Mouse (Mus musculus) myocyte (in vitro differentiated cells): ENCODE data around the gene Spire2. TPM values are rescaled to one million over a fixed set of nuclear protein-coding genes. Genes with fewer than 3 reads are reported as not detected.

Experiments
- H3K27me3 ChIP-seq: one replicate; pipeline ENCODE4 v1.6.1; 2011; ENCODE audit not compliant: control insufficient read depth, insufficient read depth, insufficient read length
- H3K36me3 ChIP-seq: one replicate; pipeline ENCODE4 v1.6.1; 2011; ENCODE audit not compliant: control insufficient read depth, insufficient read depth
- H3K4me2 ChIP-seq: one replicate; pipeline ENCODE4 v1.6.1; 2011; ENCODE audit warnings: low read depth, control low read depth
- H3K4me3 ChIP-seq: one replicate; pipeline ENCODE4 v1.5.1; 2011; ENCODE audit warnings: mild to moderate bottlenecking, control low read depth, moderate library complexity
- H3K79me2 ChIP-seq: one replicate; pipeline ENCODE4 v1.6.1; 2011; ENCODE audit not compliant: control insufficient read depth, insufficient read depth
- H3ac ChIP-seq: one replicate; pipeline ENCODE4 v1.6.1; 2011; ENCODE audit not compliant: control insufficient read depth, insufficient read length
- CEBPB ChIP-seq: IDR thresholded peaks from 2 replicates; pipeline ENCODE4 v1.6.1; 2011; ENCODE audit warnings: mild to moderate bottlenecking, moderate library complexity; ENCODE audit not compliant: poor library complexity, insufficient read depth, severe bottlenecking
- E2F4 ChIP-seq: IDR thresholded peaks from one replicate; pipeline ENCODE4 v1.6.1; 2011; ENCODE audit warnings: mild to moderate bottlenecking, control low read depth, moderate library complexity; ENCODE audit not compliant: insufficient read depth
- MAX ChIP-seq: IDR thresholded peaks from one replicate; pipeline ENCODE4 v1.6.1; 2011; ENCODE audit warnings: low read depth, mild to moderate bottlenecking, control low read depth
- MYOD1 ChIP-seq, 3 experiments: IDR thresholded peaks; one replicate each; pipeline ENCODE4 v1.6.1; 2011; ENCODE audit warnings: control low read depth in 2 of 3, low read depth in 2 of 3, mild to moderate bottlenecking in 2 of 3, moderate library complexity in 1 of 3; ENCODE audit not compliant: insufficient read length in 2 of 3, control insufficient read depth in 1 of 3
- MYOG ChIP-seq, 3 experiments: IDR thresholded peaks; one replicate each; pipeline ENCODE4 v1.6.1; 2011; ENCODE audit warnings: control low read depth in 2 of 3, low read depth in 2 of 3, mild to moderate bottlenecking in 2 of 3; ENCODE audit not compliant: insufficient read length in 2 of 3, control insufficient read depth in 1 of 3, insufficient read depth in 1 of 3
- POLR2A ChIP-seq: IDR thresholded peaks from one replicate; pipeline ENCODE4 v1.6.1; 2011; ENCODE audit warnings: low read depth, mild to moderate bottlenecking, control low read depth, moderate library complexity; ENCODE audit not compliant: insufficient read length
- POLR2AphosphoS2 ChIP-seq: IDR thresholded peaks from one replicate; pipeline ENCODE4 v1.6.1; 2011; ENCODE audit warnings: low read depth, control low read depth; ENCODE audit not compliant: insufficient read length
- REST ChIP-seq: IDR thresholded peaks from one replicate; pipeline ENCODE4 v1.6.1; 2011; ENCODE audit warnings: mild to moderate bottlenecking, control low read depth, moderate library complexity; ENCODE audit not compliant: insufficient read depth, insufficient read length
- SRF ChIP-seq: IDR thresholded peaks from one replicate; pipeline ENCODE4 v1.6.1; 2011; ENCODE audit warnings: low read depth; ENCODE audit not compliant: control insufficient read depth, insufficient read length
- TCF12 ChIP-seq: IDR thresholded peaks from one replicate; pipeline ENCODE4 v1.6.1; 2011; ENCODE audit warnings: mild to moderate bottlenecking, control low read depth; ENCODE audit not compliant: poor library complexity, insufficient read depth, severe bottlenecking
- TCF3 ChIP-seq: IDR thresholded peaks from one replicate; pipeline ENCODE4 v1.6.1; 2011; ENCODE audit warnings: low read depth, control low read depth; ENCODE audit not compliant: insufficient read length
- USF1 ChIP-seq: IDR thresholded peaks from one replicate; pipeline ENCODE4 v1.6.1; 2011; ENCODE audit warnings: low read depth, mild to moderate bottlenecking, control low read depth, moderate library complexity
- polyA plus RNA-seq: library from polyadenylated mRNA; unstranded; fragments of >200 nt; fragmentation: generic; extraction: Trizol; gene quantifications from one replicate; pipeline ENCODE4 v1.2.1, GENCODE M21; 2012; ENCODE audit warnings: missing spikeins

Spire2 gene
- polyA plus RNA-seq, 1 experiment = 6.8 TPM

GRCm38 (mm10) chr8:123348237-123348843, 15.8 kb downstream of the Spire2 start:
- H3K4me2 ChIP-seq = no peak overlapping the region
- no peaks in the 10 kb centered on the region for H3K36me3 ChIP-seq
- H3ac ChIP-seq = no peak overlapping the region

DNA sequence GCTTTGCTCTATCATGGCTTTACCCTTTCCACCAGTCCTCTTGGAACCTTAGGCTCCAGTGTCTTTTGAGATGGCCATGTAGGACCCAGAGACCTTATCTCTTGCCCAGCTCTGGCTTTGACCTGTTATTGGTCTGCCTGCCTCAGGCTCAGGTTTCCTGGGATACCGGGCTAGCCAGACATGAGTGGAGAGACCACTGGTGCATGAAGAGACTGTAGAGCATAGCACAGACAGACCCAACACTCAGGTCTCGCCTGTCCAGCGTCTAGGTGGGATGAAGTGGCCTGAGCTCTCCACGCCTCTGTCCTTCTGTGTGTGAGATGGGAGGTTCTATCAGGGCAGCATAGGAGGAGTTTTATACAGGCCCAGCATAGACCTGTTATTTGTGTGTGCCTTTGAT, 16.6 kb downstream of the Spire2 start:
- no peaks in the 10 kb centered on the region for H3K27me3 ChIP-seq
- no peak overlapping the region for H3K4me2 ChIP-seq
- no peak for TF ChIP-seq USF1
- TF ChIP-seq CEBPB = no peak
- no peak for TF ChIP-seq REST
- TF ChIP-seq TCF3 = no peak
- TF ChIP-seq MYOD1 (IDR thresholded peaks at IDR 0.05; ENCODE audit: control insufficient read depth in 1 of 3, insufficient read length in 2 of 3, low read depth in 2 of 3) = no peak
- TF ChIP-seq SRF = no peak
- TF ChIP-seq MYOG (IDR thresholded peaks at IDR 0.05; ENCODE audit: control insufficient read depth in 1 of 3, insufficient read depth in 1 of 3, insufficient read length in 2 of 3, low read depth in 2 of 3) = no peak
- no peak overlapping the region for H3ac ChIP-seq
- H3K4me3 ChIP-seq = no peak overlapping the region
- no peaks in the 10 kb centered on the region for H3K36me3 ChIP-seq
- no peaks in the 10 kb centered on the region for H3K79me2 ChIP-seq

More at GRCm38 (mm10) chr8:123348237-123348843, 15.8 kb downstream of the Spire2 start:
- H3K79me2 ChIP-seq = no peaks in the 10 kb centered on the region
- H3K27me3 ChIP-seq = no peaks in the 10 kb centered on the region
- TF ChIP-seq MYOG (IDR thresholded peaks at IDR 0.05; ENCODE audit: control insufficient read depth in 1 of 3, insufficient read depth in 1 of 3, insufficient read length in 2 of 3, low read depth in 2 of 3) (no peak), SRF (no peak), POLR2A (no peak), CEBPB (no peak), MYOD1 (IDR thresholded peaks at IDR 0.05; ENCODE audit: control insufficient read depth in 1 of 3, insufficient read length in 2 of 3, low read depth in 2 of 3) (no peak), TCF12 (no peak), USF1 (no peak), REST (no peak), MAX (no peak)
- no peak overlapping the region for H3K4me3 ChIP-seq

- no peaks in the 10 kb centered on the region for H3K27me3 ChIP-seq
- TF ChIP-seq CEBPB (no peak), TCF12 (no peak), MYOG (IDR thresholded peaks at IDR 0.05; ENCODE audit: control insufficient read depth in 1 of 3, insufficient read depth in 1 of 3, insufficient read length in 2 of 3, low read depth in 2 of 3) (no peak)
- H3K4me3 ChIP-seq = no peak overlapping the region
- H3K36me3 ChIP-seq = no peaks in the 10 kb centered on the region
- no peak overlapping the region for H3K4me2 ChIP-seq
- no peaks in the 10 kb centered on the region for H3K79me2 ChIP-seq
- no peak overlapping the region for H3ac ChIP-seq
Observed at GRCm38 (mm10) chr8:123352118-123352517, 19.6 kb downstream of the Spire2 start.

GRCm38 (mm10) chr8:123352786-123353185, 20.3 kb downstream of the Spire2 start:
- Histone ChIP-seq H3K27me3 (no peaks in the 10 kb centered on the region), H3K4me3 (no peak overlapping the region)

GRCm38 (mm10) chr8:123353216-123353615, 20.7 kb downstream of the Spire2 start:
- no peaks in the 10 kb centered on the region for H3K79me2 ChIP-seq

More at GRCm38 (mm10) chr8:123352786-123353185, 20.3 kb downstream of the Spire2 start:
- H3K4me2 ChIP-seq = no peak overlapping the region
- H3ac ChIP-seq = no peak overlapping the region
- no peaks in the 10 kb centered on the region for H3K36me3 ChIP-seq
- H3K79me2 ChIP-seq = no peaks in the 10 kb centered on the region
- no peak for TF ChIP-seq SRF
- no peak for TF ChIP-seq MYOD1 (IDR thresholded peaks at IDR 0.05; ENCODE audit: control insufficient read depth in 1 of 3, insufficient read length in 2 of 3, low read depth in 2 of 3)
- TF ChIP-seq POLR2A = no peak
- TF ChIP-seq TCF12 = no peak
- no peak for TF ChIP-seq TCF3
- TF ChIP-seq MYOG (IDR thresholded peaks at IDR 0.05; ENCODE audit: control insufficient read depth in 1 of 3, insufficient read depth in 1 of 3, insufficient read length in 2 of 3, low read depth in 2 of 3) = no peak
- no peak for TF ChIP-seq REST
- TF ChIP-seq USF1 = no peak
- no peak for TF ChIP-seq POLR2AphosphoS2
- no peak for TF ChIP-seq E2F4
- no peak for TF ChIP-seq MAX
- TF ChIP-seq CEBPB = no peak

More at GRCm38 (mm10) chr8:123353216-123353615, 20.7 kb downstream of the Spire2 start:
- no peak for TF ChIP-seq POLR2AphosphoS2
- no peak for TF ChIP-seq TCF12
- TF ChIP-seq MAX = no peak
- TF ChIP-seq CEBPB = no peak
- Histone ChIP-seq H3K4me2 (no peak overlapping the region), H3K4me3 (no peak overlapping the region), H3ac (no peak overlapping the region), H3K27me3 (no peaks in the 10 kb centered on the region), H3K36me3 (no peaks in the 10 kb centered on the region)
